Mouse (Mus musculus) forebrain, embryonic 15.5 days (tissue): ENCODE results near the gene Chka. TPM values are rescaled to one million over a fixed set of nuclear protein-coding genes. Genes with fewer than 3 reads are reported as not detected.

Experiments
- ATAC-seq: fragments of 200-750 bp; cut with Nextera tagmentation; replicated peaks from 2 replicates; pipeline ENCODE4 v1.8.0; 2017; ENCODE audit warnings: mild to moderate bottlenecking, moderate TSS enrichment, moderate library complexity
- H3K27ac ChIP-seq: fragments of 300-500 bp; sonication (generic); replicated peaks from 2 replicates; pipeline ENCODE4 v1.5.1; 2015; ENCODE audit warnings: mild to moderate bottlenecking, inconsistent platforms
- H3K27me3 ChIP-seq: fragments of 300-500 bp; sonication (generic); 2 replicates; pipeline ENCODE4 v1.6.1; 2015; ENCODE audit warnings: inconsistent platforms
- H3K36me3 ChIP-seq: fragments of 300-500 bp; sonication (generic); 2 replicates; pipeline ENCODE4 v1.6.1; 2015; ENCODE audit warnings: mild to moderate bottlenecking, inconsistent platforms
- H3K4me1 ChIP-seq: fragments of 300-500 bp; sonication (generic); 2 replicates; pipeline ENCODE4 v1.6.1; 2015; ENCODE audit warnings: inconsistent platforms
- H3K4me2 ChIP-seq: fragments of 300-500 bp; sonication (generic); replicated peaks from 2 replicates; pipeline ENCODE4 v1.6.1; 2015; ENCODE audit warnings: mild to moderate bottlenecking, inconsistent platforms
- H3K4me3 ChIP-seq: fragments of 300-500 bp; sonication (generic); 2 replicates; pipeline ENCODE4 v1.5.1; 2015; ENCODE audit warnings: mild to moderate bottlenecking, inconsistent platforms
- H3K9ac ChIP-seq: fragments of 300-500 bp; sonication (generic); replicated peaks from 2 replicates; pipeline ENCODE4 v1.6.1; 2015; ENCODE audit warnings: mild to moderate bottlenecking, inconsistent platforms
- H3K9me3 ChIP-seq: fragments of 300-500 bp; sonication (generic); 2 replicates; pipeline ENCODE4 v1.6.1; 2016; ENCODE audit warnings: inconsistent platforms
- WGBS: fragments of 180-500 bp; shearing (Covaris S2); methylation state at CpG from one replicate; pipeline ENCODE4 v1.1.7; 2015; ENCODE audit warnings: mixed read lengths; 5-methylcytosine and 5-hydroxymethylcytosine counted together
- polyA plus RNA-seq: library from polyadenylated mRNA; unstranded; fragments of >200 nt; fragmentation: Nextera tagmentation; extraction: Ambion mirVana; gene quantifications from 2 replicates; pipeline ENCODE4 v1.2.1, GENCODE M21; 2015

Chka gene
- polyA plus RNA-seq, 1 experiment from 2014 or later, result 62.5 TPM

- 92% methylated on average over 9 of the region's 9 CpGs for WGBS
- no peak for ATAC-seq
- no peak overlapping the region for H3K4me3 ChIP-seq
These were observed 14.8 kb upstream of the Chka start for GRCm38 (mm10) chr19:3836791-3837190.

GRCm38 (mm10) chr19:3838931-3839330 is 12.6 kb upstream of the Chka start:
- Histone ChIP-seq H3K4me3 (no peak overlapping the region), H3K9me3 (no peaks in the 10 kb centered on the region), H3K27ac (no peak overlapping the region), H3K4me1 (no peaks in the 10 kb centered on the region), H3K27me3 (no peaks in the 10 kb centered on the region), H3K9ac (no peak overlapping the region), H3K36me3 (no peaks in the 10 kb centered on the region), H3K4me2 (no peak overlapping the region)
- ATAC-seq, result no peak
- WGBS, result 79% methylated on average over 3 of the region's 3 CpGs

More at GRCm38 (mm10) chr19:3836791-3837190, 14.8 kb upstream of the Chka start:
- Histone ChIP-seq H3K9me3 (no peaks in the 10 kb centered on the region), H3K9ac (no peak overlapping the region), H3K36me3 (no peaks in the 10 kb centered on the region), H3K4me2 (no peak overlapping the region), H3K27ac (no peak overlapping the region), H3K4me1 (no peaks in the 10 kb centered on the region), H3K27me3 (no peaks in the 10 kb centered on the region)

GRCm38 (mm10) chr19:3839686-3840085 is 11.9 kb upstream of the Chka start:
- WGBS, result 57% methylated on average over 2 of the region's 2 CpGs
- no peaks in the 10 kb centered on the region for H3K27me3 ChIP-seq
- H3K4me1 ChIP-seq, result no peaks in the 10 kb centered on the region
- no peaks in the 10 kb centered on the region for H3K36me3 ChIP-seq
- no peak for ATAC-seq
- H3K4me2 ChIP-seq, result no peak overlapping the region
- H3K4me3 ChIP-seq, result no peak overlapping the region
- no peaks in the 10 kb centered on the region for H3K9me3 ChIP-seq
- H3K27ac ChIP-seq, result no peak overlapping the region
- H3K9ac ChIP-seq, result no peak overlapping the region

GRCm38 (mm10) chr19:3840214-3840651 is 11.3 kb upstream of the Chka start:
- H3K4me2 ChIP-seq, result no peak overlapping the region
- no peak for ATAC-seq

GRCm38 (mm10) chr19:3840685-3841084 is 10.9 kb upstream of the Chka start:
- 83% methylated on average over 5 of the region's 5 CpGs for WGBS
- Histone ChIP-seq H3K4me1 (no peaks in the 10 kb centered on the region), H3K4me2 (no peak overlapping the region), H3K27ac (no peak overlapping the region), H3K4me3 (no peak overlapping the region), H3K27me3 (no peaks in the 10 kb centered on the region), H3K9me3 (no peaks in the 10 kb centered on the region), H3K36me3 (no peaks in the 10 kb centered on the region), H3K9ac (no peak overlapping the region)
- ATAC-seq, result no peak

More at GRCm38 (mm10) chr19:3840214-3840651, 11.3 kb upstream of the Chka start:
- H3K9me3 ChIP-seq, result no peaks in the 10 kb centered on the region
- no peaks in the 10 kb centered on the region for H3K4me1 ChIP-seq
- no peak overlapping the region for H3K4me3 ChIP-seq
- H3K36me3 ChIP-seq, result no peaks in the 10 kb centered on the region
- H3K27ac ChIP-seq, result no peak overlapping the region
- 45% methylated on average over 5 of the region's 5 CpGs for WGBS
- no peak overlapping the region for H3K9ac ChIP-seq
- no peaks in the 10 kb centered on the region for H3K27me3 ChIP-seq

- H3K4me1 ChIP-seq, result no peaks in the 10 kb centered on the region
These were observed 9.0 kb upstream of the Chka start for GRCm38 (mm10) chr19:3842359-3843148.

GRCm38 (mm10) chr19:3843629-3844028 is 7.9 kb upstream of the Chka start:
- no peaks in the 10 kb centered on the region for H3K27me3 ChIP-seq
- 87% methylated on average over 2 of the region's 2 CpGs for WGBS

More at GRCm38 (mm10) chr19:3842359-3843148, 9.0 kb upstream of the Chka start:
- Histone ChIP-seq H3K27me3 (no peaks in the 10 kb centered on the region), H3K9ac (no peak overlapping the region), H3K4me2 (no peak overlapping the region), H3K36me3 (no peaks in the 10 kb centered on the region), H3K4me3 (no peak overlapping the region), H3K27ac (no peak overlapping the region), H3K9me3 (no peaks in the 10 kb centered on the region)
- no peak for ATAC-seq
- 56% methylated on average over 12 of the region's 12 CpGs for WGBS

GRCm38 (mm10) chr19:3844836-3845235 is 6.7 kb upstream of the Chka start:
- Histone ChIP-seq H3K9me3 (no peaks in the 10 kb centered on the region), H3K36me3 (no peaks in the 10 kb centered on the region), H3K27ac (no peak overlapping the region), H3K27me3 (no peaks in the 10 kb centered on the region), H3K4me3 (no peak overlapping the region), H3K4me2 (no peak overlapping the region), H3K4me1 (no peaks in the 10 kb centered on the region), H3K9ac (no peak overlapping the region)
- 91% methylated on average over 1 of the region's 1 CpGs for WGBS
- no peak for ATAC-seq

More at GRCm38 (mm10) chr19:3843629-3844028, 7.9 kb upstream of the Chka start:
- H3K4me3 ChIP-seq, result no peak overlapping the region
- no peaks in the 10 kb centered on the region for H3K9me3 ChIP-seq
- no peak for ATAC-seq
- H3K4me1 ChIP-seq, result no peaks in the 10 kb centered on the region
- no peak overlapping the region for H3K4me2 ChIP-seq
- no peak overlapping the region for H3K27ac ChIP-seq
- H3K36me3 ChIP-seq, result no peaks in the 10 kb centered on the region
- H3K9ac ChIP-seq, result no peak overlapping the region

- Histone ChIP-seq H3K9me3 (no peaks in the 10 kb centered on the region), H3K4me2 (no peak overlapping the region), H3K27ac (no peak overlapping the region), H3K9ac (no peak overlapping the region), H3K27me3 (no peaks in the 10 kb centered on the region), H3K36me3 (no peaks in the 10 kb centered on the region), H3K4me1 (no peaks in the 10 kb centered on the region), H3K4me3 (no peak overlapping the region)
- WGBS, result 93% methylated on average over 11 of the region's 11 CpGs
- no peak for ATAC-seq
These were observed 6.2 kb upstream of the Chka start for GRCm38 (mm10) chr19:3845339-3845738.

- no peaks in the 10 kb centered on the region for H3K36me3 ChIP-seq
These were observed 5.7 kb upstream of the Chka start for GRCm38 (mm10) chr19:3845803-3846406.

GRCm38 (mm10) chr19:3846676-3847604 is 4.6 kb upstream of the Chka start:
- Histone ChIP-seq H3K27me3 (no peaks in the 10 kb centered on the region), H3K4me1 (peaks cover 7% of the 10 kb centered on the region), H3K27ac (no peak overlapping the region), H3K4me2 (no peak overlapping the region), H3K9ac (no peak overlapping the region), H3K4me3 (no peak overlapping the region), H3K9me3 (no peaks in the 10 kb centered on the region), H3K36me3 (no peaks in the 10 kb centered on the region)
- ATAC-seq, result no peak
- 82% methylated on average over 10 of the region's 10 CpGs for WGBS

More at GRCm38 (mm10) chr19:3845803-3846406, 5.7 kb upstream of the Chka start:
- Histone ChIP-seq H3K9ac (no peak overlapping the region), H3K27ac (no peak overlapping the region), H3K4me1 (peaks cover 3% of the 10 kb centered on the region), H3K27me3 (no peaks in the 10 kb centered on the region), H3K9me3 (no peaks in the 10 kb centered on the region), H3K4me2 (no peak overlapping the region), H3K4me3 (no peak overlapping the region)
- no peak for ATAC-seq
- WGBS, result 68% methylated on average over 1 of the region's 1 CpGs

GRCm38 (mm10) chr19:3847711-3848110 is 3.9 kb upstream of the Chka start:
- no peaks in the 10 kb centered on the region for H3K27me3 ChIP-seq
- H3K9ac ChIP-seq, result no peak overlapping the region
- ATAC-seq, result no peak
- H3K36me3 ChIP-seq, result no peaks in the 10 kb centered on the region
- no peak overlapping the region for H3K4me2 ChIP-seq
- 77% methylated on average over 5 of the region's 5 CpGs for WGBS
- H3K4me3 ChIP-seq, result no peak overlapping the region
- H3K4me1 ChIP-seq, result peaks cover 7% of the 10 kb centered on the region
- no peaks in the 10 kb centered on the region for H3K9me3 ChIP-seq
- no peak overlapping the region for H3K27ac ChIP-seq
